Mouse (Mus musculus): Measurements from ENCODE around the gene Ucn2. TPM values are rescaled to one million over a fixed set of nuclear protein-coding genes. Genes with fewer than 3 reads are reported as not detected.

Ucn2 gene
- polyA plus RNA-seq, 1 experiment, result 0.18 TPM

GRCm38 (mm10) chr9:108991428-108992084, 5.7 kb downstream of the Ucn2 start, which contains the start of gene Pfkfb4:
Gene Pfkfb4 (plus strand): TSS chr9:108991778.
- Histone ChIP-seq H3K4me1 (peaks cover 84% of the 10 kb centered on the region), H3K27me3 (replicated peaks) (peaks cover 8% of the 10 kb centered on the region)
- TF ChIP-seq GATA1 (IDR thresholded peaks at IDR 0.05; ENCODE audit: borderline replicate concordance, low read length) (no peak), FLI1 (IDR thresholded peaks at IDR 0.05; ENCODE audit: low read length) (no peak)

DNA sequence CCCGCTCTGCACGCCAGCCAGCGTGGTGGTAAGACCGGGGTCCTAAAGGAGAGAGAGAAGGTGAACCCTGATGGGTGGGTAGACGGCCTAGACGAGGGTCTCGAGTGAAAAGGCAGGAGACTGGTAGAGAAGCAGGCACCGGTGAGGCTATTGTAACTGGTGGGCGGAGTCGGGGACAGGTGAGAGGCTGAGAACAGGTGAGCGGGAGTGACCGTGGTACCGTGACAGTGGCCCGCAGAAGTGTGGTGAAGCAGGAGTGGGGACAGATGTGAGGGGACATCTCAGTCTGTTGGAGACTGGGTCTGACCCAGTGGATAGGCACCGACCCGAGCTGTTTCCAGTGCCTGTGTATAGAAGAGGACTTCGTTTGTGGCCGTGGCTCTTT, 6.3 kb downstream of the Ucn2 start:
- Histone ChIP-seq H3K27me3 (replicated peaks) (peaks cover 6% of the 10 kb centered on the region), H3K4me1 (peaks cover 89% of the 10 kb centered on the region), H3K36me3 (replicated peaks; ENCODE audit: low read length) (peaks cover 7% of the 10 kb centered on the region), H3K9me3 (no peaks in the 10 kb centered on the region; the same call in 1 of the 2 replicates), H3K4me3 (replicated peaks) (peak overlapping the region; percentile 94)
- TF ChIP-seq FLI1 (IDR thresholded peaks at IDR 0.05; ENCODE audit: low read length) (no peak), GATA1 (IDR thresholded peaks at IDR 0.05; ENCODE audit: borderline replicate concordance, low read length) (no peak)

More at GRCm38 (mm10) chr9:108991428-108992084, 5.7 kb downstream of the Ucn2 start, which contains the start of gene Pfkfb4:
- Histone ChIP-seq H3K4me3 (replicated peaks) (peak within 1 kb of the TSS; percentile 94), H3K36me3 (replicated peaks; ENCODE audit: low read length) (peaks cover 7% of the 10 kb centered on the region), H3K9me3 (no peaks in the 10 kb centered on the region; the same call in 1 of the 2 replicates)

GRCm38 (mm10) chr9:108992620-108993361, 7.0 kb downstream of the Ucn2 start:
- Histone ChIP-seq H3K27me3 (replicated peaks) (peaks cover 1% of the 10 kb centered on the region), H3K4me3 (replicated peaks) (peak overlapping the region; percentile 67)
- TF ChIP-seq FLI1 (IDR thresholded peaks at IDR 0.05; ENCODE audit: low read length) (no peak), GATA1 (IDR thresholded peaks at IDR 0.05; ENCODE audit: borderline replicate concordance, low read length) (no peak)

DNA sequence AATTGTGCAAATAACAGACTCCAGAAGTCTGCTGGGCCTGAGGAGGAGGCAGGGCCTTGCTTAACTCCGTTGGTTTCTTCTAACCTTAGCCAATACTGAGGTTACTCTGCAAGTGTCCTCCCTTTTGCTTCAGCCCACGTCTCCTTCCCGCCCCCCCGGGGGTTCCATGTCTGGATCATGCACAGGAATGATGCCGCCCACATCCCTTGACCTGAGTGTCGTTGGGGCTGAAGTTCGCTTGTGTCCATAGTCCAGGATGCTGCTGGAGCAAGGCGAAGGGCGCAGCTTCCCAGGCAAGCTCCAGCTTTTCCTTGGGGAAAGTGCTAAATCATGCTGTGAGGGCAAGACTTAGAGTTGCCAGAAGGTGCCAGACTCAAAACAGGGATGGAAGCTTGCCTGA, 10.6 kb downstream of the Ucn2 start:
- no peak for TF ChIP-seq FLI1 (IDR thresholded peaks at IDR 0.05; ENCODE audit: low read length)
- no peak for TF ChIP-seq GATA1 (IDR thresholded peaks at IDR 0.05; ENCODE audit: borderline replicate concordance, low read length)
- Histone ChIP-seq H3K27me3 (replicated peaks) (no peaks in the 10 kb centered on the region), H3K36me3 (replicated peaks; ENCODE audit: low read length) (peaks cover 7% of the 10 kb centered on the region), H3K4me3 (replicated peaks) (peak overlapping the region; percentile 10), H3K9me3 (no peaks in the 10 kb centered on the region; the same call in 1 of the 2 replicates), H3K4me1 (peaks cover 88% of the 10 kb centered on the region)

More at GRCm38 (mm10) chr9:108992620-108993361, 7.0 kb downstream of the Ucn2 start:
- H3K4me1 ChIP-seq, result peaks cover 92% of the 10 kb centered on the region
- peaks cover 7% of the 10 kb centered on the region for H3K36me3 ChIP-seq (replicated peaks; ENCODE audit: low read length)
- no peaks in the 10 kb centered on the region; the same call in 1 of the 2 replicates for H3K9me3 ChIP-seq

- TF ChIP-seq FLI1 (IDR thresholded peaks at IDR 0.05; ENCODE audit: low read length) (no peak), GATA1 (IDR thresholded peaks at IDR 0.05; ENCODE audit: borderline replicate concordance, low read length) (no peak)
- Histone ChIP-seq H3K4me3 (replicated peaks) (peak overlapping the region; percentile 53), H3K4me1 (peaks cover 74% of the 10 kb centered on the region), H3K36me3 (replicated peaks; ENCODE audit: low read length) (peaks cover 10% of the 10 kb centered on the region), H3K9me3 (no peaks in the 10 kb centered on the region; the same call in 1 of the 2 replicates), H3K27me3 (replicated peaks) (no peaks in the 10 kb centered on the region)
Measured at GRCm38 (mm10) chr9:108998287-108999166, 12.7 kb downstream of the Ucn2 start.

- Histone ChIP-seq H3K9me3 (no peaks in the 10 kb centered on the region), H3K4me3 (replicated peaks) (peak overlapping the region; percentile 54), H3K36me3 (replicated peaks; ENCODE audit: low read length) (peaks cover 4% of the 10 kb centered on the region), H3K4me1 (peaks cover 74% of the 10 kb centered on the region), H3K27me3 (replicated peaks) (no peaks in the 10 kb centered on the region)
- no peak for TF ChIP-seq GATA1 (IDR thresholded peaks at IDR 0.05; ENCODE audit: borderline replicate concordance, low read length)
- no peak for TF ChIP-seq FLI1 (IDR thresholded peaks at IDR 0.05; ENCODE audit: low read length)
Measured at GRCm38 (mm10) chr9:108999167-108999526, 13.3 kb downstream of the Ucn2 start.

GRCm38 (mm10) chr9:109000726-109001125, 14.9 kb downstream of the Ucn2 start:
- Histone ChIP-seq H3K4me1 (peaks cover 70% of the 10 kb centered on the region), H3K27me3 (replicated peaks) (no peaks in the 10 kb centered on the region), H3K9me3 (no peaks in the 10 kb centered on the region), H3K4me3 (replicated peaks) (no peak overlapping the region), H3K36me3 (replicated peaks; ENCODE audit: low read length) (peaks cover 8% of the 10 kb centered on the region)
- no peak for TF ChIP-seq GATA1 (IDR thresholded peaks at IDR 0.05; ENCODE audit: borderline replicate concordance, low read length)

GRCm38 (mm10) chr9:109003201-109003600, 17.4 kb downstream of the Ucn2 start:
- Histone ChIP-seq H3K4me3 (replicated peaks) (no peak overlapping the region), H3K9me3 (no peaks in the 10 kb centered on the region), H3K4me1 (peaks cover 75% of the 10 kb centered on the region), H3K27me3 (replicated peaks) (no peaks in the 10 kb centered on the region), H3K36me3 (replicated peaks; ENCODE audit: low read length) (peaks cover 25% of the 10 kb centered on the region)
- TF ChIP-seq FLI1 (IDR thresholded peaks at IDR 0.05; ENCODE audit: low read length), result no peak
- TF ChIP-seq GATA1 (IDR thresholded peaks at IDR 0.05; ENCODE audit: borderline replicate concordance, low read length), result no peak

- TF ChIP-seq FLI1 (IDR thresholded peaks at IDR 0.05; ENCODE audit: low read length) (no peak), GATA1 (IDR thresholded peaks at IDR 0.05; ENCODE audit: borderline replicate concordance, low read length) (no peak)
- Histone ChIP-seq H3K4me3 (replicated peaks) (peak overlapping the region; percentile 80), H3K9me3 (no peaks in the 10 kb centered on the region), H3K27me3 (replicated peaks) (no peaks in the 10 kb centered on the region), H3K36me3 (replicated peaks; ENCODE audit: low read length) (peaks cover 53% of the 10 kb centered on the region), H3K4me1 (peaks cover 82% of the 10 kb centered on the region)
Measured at GRCm38 (mm10) chr9:109007025-109007780, 21.4 kb downstream of the Ucn2 start.

All from megakaryocyte, embryonic 14.5 days (primary cell).